Mouse (Mus musculus): ENCODE data around the gene Txnip.

DNA sequence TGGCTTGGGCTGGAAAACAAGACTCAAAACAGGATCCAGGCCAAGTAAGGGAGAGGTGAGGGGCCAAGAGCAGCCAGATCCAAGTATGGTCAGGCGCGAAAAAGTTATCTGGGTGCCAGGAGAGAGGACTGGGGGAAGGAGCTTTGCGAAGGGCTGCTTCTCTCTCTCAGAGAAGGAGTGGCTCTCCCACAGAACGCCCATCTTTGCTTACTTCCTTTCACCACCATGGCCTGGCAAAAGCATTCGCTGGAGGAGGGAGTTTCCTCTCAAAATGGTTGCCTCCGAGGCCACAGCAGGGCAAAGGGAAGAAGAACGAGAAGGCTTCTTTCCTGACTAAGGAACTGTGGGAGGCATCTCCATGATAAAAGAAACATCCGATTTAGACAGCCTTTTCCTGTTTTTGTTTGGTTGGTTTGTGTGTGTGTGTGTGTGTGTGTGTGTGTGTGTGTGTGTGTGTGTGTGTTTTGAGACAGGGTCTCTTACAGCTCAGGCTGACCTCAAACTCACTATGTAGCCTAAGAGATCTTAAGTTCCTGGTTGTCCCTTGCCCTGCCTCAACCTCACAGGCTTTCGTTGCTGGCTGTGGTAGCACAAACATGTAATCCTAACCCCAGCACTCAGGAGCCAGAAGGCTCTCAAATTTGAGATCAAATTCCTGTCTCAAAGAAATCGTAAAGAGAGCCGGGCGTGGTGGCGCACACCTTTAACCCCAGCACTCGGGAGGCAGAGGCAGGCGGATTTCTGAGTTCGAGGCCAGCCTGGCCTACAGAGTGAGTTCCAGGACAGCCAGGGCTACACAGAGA, 14.3 kb downstream of the Txnip start:
- TF ChIP-seq MYOD1 (IDR thresholded peaks at IDR 0.05; ENCODE audit: control insufficient read depth in 1 of 3, insufficient read length in 2 of 3, low read depth in 2 of 3) = no peak
- TF ChIP-seq TCF12 (IDR thresholded peaks at IDR 0.05; ENCODE audit: insufficient read depth, poor library complexity, severe bottlenecking) = no peak
- no peak for TF ChIP-seq POLR2A (IDR thresholded peaks at IDR 0.05; ENCODE audit: insufficient read length, low read depth)
- no peak for TF ChIP-seq POLR2AphosphoS2 (IDR thresholded peaks at IDR 0.05; ENCODE audit: insufficient read length, low read depth)
- TF ChIP-seq SRF (IDR thresholded peaks at IDR 0.05; ENCODE audit: control insufficient read depth, insufficient read length, low read depth) = no peak
- TF ChIP-seq MAX (IDR thresholded peaks at IDR 0.05; ENCODE audit: low read depth) = no peak
- TF ChIP-seq TCF3 (IDR thresholded peaks at IDR 0.05; ENCODE audit: insufficient read length, low read depth) = no peak
- no peak for TF ChIP-seq CEBPB (IDR thresholded peaks at IDR 0.05; ENCODE audit: insufficient read depth, poor library complexity, severe bottlenecking)
- TF ChIP-seq REST (IDR thresholded peaks at IDR 0.05; ENCODE audit: insufficient read depth, insufficient read length) = no peak

Measured in myocyte (in vitro differentiated cells).